Mouse (Mus musculus) layer of hippocampus, adult 11-12 months (tissue): ENCODE measurements around the gene Hoxa1.

Source experiments
- DNase-seq: peaks from one replicate; pipeline ENCODE4 v3.0.0; 2022; ENCODE audit warnings: low spot score

Hoxa1 gene

GRCm38 (mm10) chr6:52189909-52190308 lies 31.8 kb upstream of the Hoxa1 start:
- DNase-seq = no peak

GRCm38 (mm10) chr6:52189172-52189591 lies 31.1 kb upstream of the Hoxa1 start:
- no peak for DNase-seq

- DNase-seq = no peak
These were observed 28.4 kb upstream of the Hoxa1 start for GRCm38 (mm10) chr6:52186500-52186899.

GRCm38 (mm10) chr6:52185834-52186233 lies 27.7 kb upstream of the Hoxa1 start:
- no peak for DNase-seq

GRCm38 (mm10) chr6:52185222-52185621 lies 27.1 kb upstream of the Hoxa1 start:
- no peak for DNase-seq

- no peak for DNase-seq
These were observed 26.6 kb upstream of the Hoxa1 start for GRCm38 (mm10) chr6:52184668-52185067.

- no peak for DNase-seq
These were observed 25.4 kb upstream of the Hoxa1 start for GRCm38 (mm10) chr6:52183311-52184080.

- no peak for DNase-seq
These were observed 24.7 kb upstream of the Hoxa1 start for GRCm38 (mm10) chr6:52182793-52183192.

- DNase-seq = no peak
These were observed 23.9 kb upstream of the Hoxa1 start for GRCm38 (mm10) chr6:52182030-52182429.

GRCm38 (mm10) chr6:52180726-52181125 lies 22.6 kb upstream of the Hoxa1 start:
- DNase-seq = no peak

GRCm38 (mm10) chr6:52180213-52180710 lies 22.1 kb upstream of the Hoxa1 start:
- no peak for DNase-seq

- no peak for DNase-seq
These were observed 21.6 kb upstream of the Hoxa1 start for GRCm38 (mm10) chr6:52179690-52180089.

GRCm38 (mm10) chr6:52178918-52179665 lies 21.0 kb upstream of the Hoxa1 start:
- no peak for DNase-seq

GRCm38 (mm10) chr6:52177806-52178205 lies 19.7 kb upstream of the Hoxa1 start:
- no peak for DNase-seq

- DNase-seq = no peak
These were observed 19.1 kb upstream of the Hoxa1 start, which contains the start of gene 5730596B20Rik for GRCm38 (mm10) chr6:52177061-52177735. 5730596B20Rik (plus strand) TSS chr6:52177498.

- no peak for DNase-seq
These were observed 18.3 kb upstream of the Hoxa1 start for GRCm38 (mm10) chr6:52176391-52176790.

GRCm38 (mm10) chr6:52175864-52176263 lies 17.7 kb upstream of the Hoxa1 start:
- no peak for DNase-seq

- no peak for DNase-seq
These were observed 17.0 kb upstream of the Hoxa1 start for GRCm38 (mm10) chr6:52174968-52175751.

GRCm38 (mm10) chr6:52173648-52174047 lies 15.5 kb upstream of the Hoxa1 start:
- no peak for DNase-seq

GRCm38 (mm10) chr6:52172501-52172900 lies 14.4 kb upstream of the Hoxa1 start:
- DNase-seq = no peak

- DNase-seq = no peak
These were observed 13.8 kb upstream of the Hoxa1 start for GRCm38 (mm10) chr6:52171938-52172337.

GRCm38 (mm10) chr6:52171331-52171730 lies 13.2 kb upstream of the Hoxa1 start:
- no peak for DNase-seq
